Mouse (Mus musculus) spleen, adult 18-20 months (tissue): ENCODE data around the gene Zap70.
"Not testable (repeated sequence)": the region's sequence is repeated elsewhere in the genome, so short reads cannot be mapped to it uniquely, and the experiment has no call there.

Experiments
- DNase-seq, 2 experiments: peaks; one replicate each; pipeline ENCODE4 v3.0.0; 2022; ENCODE audit warnings: mixed read lengths in 2 of 2

Gene Zap70

GRCm38 (mm10) chr1:36780793-36781192, 19.2 kb downstream of the Zap70 start:
- DNase-seq = no peak

DNA sequence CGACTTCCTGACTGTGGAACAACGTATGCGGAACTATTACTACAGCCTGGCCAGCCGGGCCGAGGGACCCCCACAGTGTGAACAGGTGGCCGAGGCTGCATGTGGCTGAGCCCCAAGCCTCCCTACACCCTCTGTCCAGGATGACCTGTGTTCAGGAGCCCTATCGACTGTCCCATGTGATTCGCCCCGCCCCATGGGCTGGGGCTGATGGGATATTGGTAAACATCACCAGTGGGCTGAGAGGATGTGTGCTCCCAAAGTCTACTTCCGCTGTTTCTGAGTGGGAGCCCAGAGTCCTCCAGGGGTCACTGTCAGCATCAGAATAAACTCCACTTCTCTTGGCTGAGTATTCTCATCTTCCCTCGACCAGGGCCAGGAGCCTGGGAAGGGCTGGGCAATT, 20.9 kb downstream of the Zap70 start:
- DNase-seq = no peak

DNA sequence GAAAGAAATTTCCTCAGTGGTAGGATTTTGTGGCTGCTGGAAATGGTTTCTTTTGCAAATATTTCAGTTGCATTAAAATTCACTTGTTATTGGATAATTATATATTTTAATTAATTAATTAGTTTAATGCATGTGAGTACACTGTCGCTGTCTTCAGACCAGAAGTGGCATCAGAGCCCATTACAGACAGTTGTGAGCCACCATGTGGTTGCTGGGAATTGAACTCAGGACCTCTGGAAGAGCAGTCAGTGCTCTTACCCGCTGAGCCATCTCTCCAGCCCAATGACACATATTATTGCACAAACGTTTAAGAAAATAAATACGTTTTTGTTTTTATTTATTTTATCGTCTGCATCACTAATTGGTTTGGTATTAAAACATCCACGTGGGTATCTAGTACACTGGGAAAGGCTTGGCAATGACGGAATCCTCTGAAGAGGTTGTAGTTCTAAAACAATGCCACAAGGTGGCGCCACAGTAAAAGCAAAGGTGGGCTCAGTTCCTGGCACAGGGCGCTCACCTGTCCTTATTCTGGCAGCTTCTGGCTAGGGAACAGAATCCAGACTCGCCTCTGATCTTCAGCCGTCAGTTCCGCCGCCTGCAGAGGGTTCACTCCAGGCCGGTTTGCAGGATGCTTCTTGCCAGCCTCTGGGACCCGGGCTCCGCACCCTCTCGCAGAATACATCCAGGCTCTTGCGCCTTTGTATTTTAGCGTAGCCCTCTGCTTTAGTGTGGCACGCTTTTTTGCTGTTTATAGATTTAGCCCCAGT, 23.0 kb downstream of the Zap70 start:
- DNase-seq = peak in 1 of 2 experiments; percentile 69

DNA sequence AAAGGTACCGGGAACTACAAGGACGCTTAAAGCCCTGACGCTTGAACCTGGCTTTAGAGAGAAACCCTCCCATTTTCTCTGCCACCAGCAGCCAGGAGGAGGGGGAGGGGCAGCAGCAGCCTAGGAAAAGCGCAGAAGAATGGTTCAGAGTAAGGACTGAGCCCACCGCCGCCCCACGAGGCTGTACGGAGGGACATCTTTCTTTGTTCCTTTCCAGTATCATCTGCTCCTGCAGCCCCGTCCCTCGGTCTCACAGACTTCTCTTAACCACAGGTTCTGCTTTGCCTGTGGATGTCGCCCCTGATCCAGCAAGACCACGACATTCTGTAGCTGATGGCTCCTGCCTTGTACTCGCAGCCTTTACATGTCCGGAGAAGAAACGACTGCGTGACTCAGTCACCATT, 23.6 kb downstream of the Zap70 start:
- DNase-seq = no peak

GRCm38 (mm10) chr1:36786377-36786776, 24.8 kb downstream of the Zap70 start:
- DNase-seq = no peak

DNA sequence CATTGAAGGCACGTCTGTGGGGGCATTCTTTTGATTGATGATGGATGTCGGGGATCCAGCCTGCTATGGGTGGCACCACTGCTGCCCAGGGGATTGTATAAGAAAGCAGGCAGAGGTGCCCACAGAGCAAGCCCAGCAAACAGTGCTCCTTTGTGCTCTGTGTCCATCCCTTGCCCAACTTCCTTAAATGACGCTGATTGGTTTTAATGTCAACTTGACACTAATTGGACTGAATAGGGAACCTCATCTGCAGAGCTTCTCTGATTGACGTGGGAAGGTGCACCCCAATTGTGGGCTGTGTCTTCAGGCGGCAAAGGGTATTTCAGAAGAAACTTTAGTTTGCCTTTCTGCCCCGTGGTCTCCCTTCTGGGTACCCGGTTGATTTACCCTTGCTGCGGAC, 27.8 kb downstream of the Zap70 start:
- no peak for DNase-seq

DNA sequence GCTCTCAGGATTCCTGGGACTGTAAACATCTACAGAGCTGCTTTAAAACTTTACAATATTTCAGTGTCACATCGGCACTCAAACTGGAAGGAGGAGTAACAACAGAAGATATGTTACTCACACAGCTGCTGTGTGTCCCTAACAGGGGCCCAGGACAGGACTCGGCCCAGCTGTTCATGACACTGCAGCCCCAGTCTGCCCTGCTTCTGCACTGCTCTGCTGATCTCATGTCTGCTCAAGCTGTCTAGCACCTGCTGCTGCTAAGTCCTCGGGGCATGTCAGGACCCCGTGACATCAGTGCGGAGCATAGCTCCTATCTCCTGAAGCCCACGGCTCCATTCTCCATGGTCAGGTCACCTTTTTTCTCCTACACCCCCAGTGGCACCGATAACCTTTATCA, 35.1 kb downstream of the Zap70 start:
- no peak for DNase-seq

GRCm38 (mm10) chr1:36797481-36797880, 35.9 kb downstream of the Zap70 start:
- DNase-seq = peak; percentile 46 to 52

DNA sequence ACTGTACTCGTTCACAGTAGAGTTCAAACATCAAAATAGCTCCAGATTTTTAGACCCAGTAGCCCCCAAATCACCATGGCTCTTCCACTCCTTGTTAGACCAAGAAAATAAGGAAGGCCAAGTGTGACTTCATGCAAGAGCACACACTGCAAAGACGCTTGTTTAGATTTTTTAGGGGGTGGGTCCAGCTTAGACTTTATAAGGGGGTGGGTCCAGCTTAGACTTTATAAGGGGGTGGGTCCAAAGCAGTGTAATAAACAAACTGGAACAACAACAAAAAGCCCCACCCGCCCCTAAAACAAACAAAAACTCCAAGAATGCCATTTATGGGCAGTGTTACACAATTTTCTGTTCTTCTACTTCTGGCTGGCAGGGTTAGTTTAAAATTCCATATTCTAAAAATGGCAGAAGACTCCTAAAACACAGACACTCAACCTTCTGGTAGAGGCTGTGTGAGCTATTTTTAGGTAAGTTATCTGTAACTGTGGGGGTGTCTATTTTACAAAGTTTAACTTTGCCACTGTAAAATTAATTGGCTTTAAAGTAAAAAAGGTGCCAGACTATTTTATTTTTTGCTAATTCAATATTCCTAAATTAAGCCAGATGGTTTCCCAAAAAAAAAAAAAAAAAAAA, 38.9 kb downstream of the Zap70 start:
- DNase-seq = no peak

GRCm38 (mm10) chr1:36804259-36804658, 42.7 kb downstream of the Zap70 start:
- no peak for DNase-seq

GRCm38 (mm10) chr1:36804833-36805232, 43.2 kb downstream of the Zap70 start:
- DNase-seq = no peak

- DNase-seq = no peak
Observed at GRCm38 (mm10) chr1:36806181-36806905, 44.7 kb downstream of the Zap70 start.

DNA sequence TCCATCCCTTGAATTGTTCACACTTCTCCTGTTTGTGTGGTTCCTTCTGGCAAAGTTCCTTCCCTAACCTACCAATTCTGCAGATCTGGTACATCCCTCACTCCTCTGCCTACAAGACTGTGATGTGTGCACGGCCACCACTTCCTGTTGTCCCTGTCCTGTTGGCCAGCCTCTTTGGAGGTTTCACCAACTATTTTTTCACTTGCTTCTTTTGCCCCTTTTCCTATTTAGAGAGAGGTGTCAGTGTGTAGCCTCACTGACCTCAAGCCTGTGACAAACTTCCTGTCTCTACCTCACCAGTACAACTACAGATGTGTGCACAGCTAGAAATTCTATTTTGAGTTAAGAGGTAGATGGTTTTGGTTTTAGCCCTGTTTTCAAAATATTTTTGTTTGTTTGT, 45.5 kb downstream of the Zap70 start:
- no peak for DNase-seq

GRCm38 (mm10) chr1:36807782-36808565, 46.4 kb downstream of the Zap70 start:
- no peak for DNase-seq

- no peak for DNase-seq
Observed at GRCm38 (mm10) chr1:36811806-36812205, 50.2 kb downstream of the Zap70 start.

DNA sequence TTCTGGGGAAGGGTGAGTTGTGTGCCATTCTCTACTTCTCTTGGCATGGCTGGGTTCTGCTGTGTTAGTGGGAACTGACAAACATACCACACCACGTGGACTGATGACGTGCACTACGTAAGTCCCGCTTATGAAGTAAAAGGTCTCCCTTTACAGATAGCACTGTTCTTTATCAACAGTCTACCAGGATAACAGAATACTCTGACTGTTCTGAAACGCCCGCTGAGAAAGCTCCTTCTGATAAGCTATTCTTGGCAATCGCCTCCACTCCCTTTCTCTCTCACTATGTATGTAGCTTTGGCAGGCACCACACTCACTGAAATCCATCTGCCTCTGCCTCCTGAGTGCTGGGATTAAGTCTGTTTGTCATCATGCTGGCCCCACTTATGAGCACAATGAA, 51.8 kb downstream of the Zap70 start:
- DNase-seq = no peak

DNA sequence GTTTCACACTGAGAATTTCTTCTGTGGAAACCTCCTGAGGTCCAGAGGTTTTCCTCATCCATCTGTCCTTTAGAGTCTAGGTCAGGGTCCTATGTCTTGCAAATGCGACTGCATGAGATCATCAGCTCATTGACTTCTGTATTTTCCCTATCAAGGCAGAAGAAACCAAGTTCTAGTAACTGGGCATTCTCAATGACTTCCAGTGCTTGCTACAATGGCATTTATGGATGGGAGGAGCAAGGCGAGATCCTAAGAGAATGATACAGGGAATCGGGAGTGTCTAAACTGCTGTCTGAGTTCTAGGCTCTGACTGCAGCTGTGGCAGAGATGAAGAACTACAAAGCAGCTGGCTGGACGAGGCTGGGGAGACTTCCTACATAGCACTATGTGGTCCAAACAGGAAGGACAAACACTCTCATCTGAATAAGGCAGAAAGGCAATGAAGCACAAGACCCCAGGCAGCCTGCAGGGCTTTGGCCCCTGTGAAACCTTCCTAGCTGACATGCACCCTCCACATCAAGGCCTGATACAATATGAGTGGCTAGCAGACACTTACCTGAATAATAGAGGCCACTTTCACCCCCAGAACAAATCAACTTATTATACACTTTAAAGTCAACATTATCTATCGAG, 52.8 kb downstream of the Zap70 start:
- DNase-seq = no peak

DNA sequence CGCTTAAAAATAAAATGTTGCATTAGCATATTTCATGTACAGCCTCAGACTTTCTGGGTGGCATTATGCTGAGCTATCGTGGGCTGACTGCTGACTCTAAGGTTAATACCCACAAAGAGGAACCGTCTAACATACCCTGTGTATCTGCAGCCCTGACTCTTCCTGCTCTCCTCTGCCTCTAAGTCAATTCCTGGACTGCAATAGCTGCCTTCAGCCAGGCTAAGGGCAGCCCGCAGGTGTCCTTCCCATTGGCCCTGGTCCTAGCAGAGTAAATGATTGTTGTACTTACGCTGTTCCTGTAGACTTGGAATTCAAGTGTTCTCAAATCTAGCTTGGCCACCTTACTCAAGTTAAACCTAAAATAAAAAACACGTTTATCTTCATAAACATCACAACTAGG, 53.6 kb downstream of the Zap70 start:
- no peak for DNase-seq

DNA sequence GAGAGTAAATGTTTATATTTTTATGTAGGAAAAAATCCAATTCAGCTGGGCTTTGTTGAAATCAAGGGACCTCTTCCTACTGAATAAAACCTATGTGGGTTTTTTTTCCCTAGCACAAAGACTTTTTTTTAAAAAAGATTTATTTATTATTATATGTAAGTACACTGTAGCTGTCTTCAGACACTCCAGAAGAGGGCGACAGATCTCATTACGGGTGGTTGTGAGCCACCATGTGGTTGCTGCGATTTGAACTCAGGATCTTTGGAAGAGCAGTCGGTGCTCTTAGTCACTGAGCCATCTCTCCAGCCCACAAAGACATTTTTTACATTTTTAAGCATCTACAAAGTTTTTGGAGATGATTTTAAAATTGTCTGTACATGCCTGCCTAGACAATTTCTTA, 60.3 kb downstream of the Zap70 start:
- not testable (repeated sequence) for DNase-seq

DNA sequence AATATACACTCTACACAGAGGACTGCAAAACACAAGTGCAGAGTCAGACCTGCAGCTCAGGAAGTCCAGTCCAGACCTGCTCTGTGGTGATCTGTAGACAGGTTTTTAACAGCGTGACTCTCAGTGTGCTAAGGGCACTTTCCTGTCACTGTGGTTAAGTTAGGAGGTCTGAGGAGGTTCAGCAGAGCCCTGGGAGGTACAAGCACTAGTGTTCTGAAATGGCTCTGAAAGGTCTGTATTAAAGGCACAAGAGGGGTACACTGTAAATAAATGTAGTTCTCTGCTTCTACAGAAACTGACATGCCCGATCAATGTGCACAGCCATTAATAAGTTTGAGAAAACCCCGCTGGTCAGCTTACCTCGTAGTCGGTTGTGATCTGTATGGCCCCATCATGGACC, 62.8 kb downstream of the Zap70 start:
- DNase-seq = no peak

- DNase-seq = no peak
Observed at GRCm38 (mm10) chr1:36830913-36831866, 69.6 kb downstream of the Zap70 start.
